Comparison of ENCODE assay signal across 8 mouse cellular contexts in genomic region chrX:48513166-48513807, GRCm38 (mm10). TPM values are rescaled to one million over a fixed set of nuclear protein-coding genes. Genes with fewer than 3 reads are reported as not detected.
DNase-seq lines count a peak whose midpoint lies in the region; ATAC-seq lines count a peak whose summit lies in the region.

Aifm1 (minus strand) TSS chrX:48513563.

- H3K4me2 ChIP-seq in hindbrain, embryonic 12.5 days (replicated peaks): peak within 1 kb of the TSS; percentile 53

- ATAC-seq in hindbrain, embryonic 12.5 days (ENCODE audit: low FRiP score): peak; percentile 99

- peaks cover 7% of the 10 kb centered on the region for H3K4me1 ChIP-seq in hindbrain, embryonic 12.5 days

- 21% methylated on average over 44 of the region's 45 CpGs for WGBS in hindbrain, embryonic 12.5 days

- peak within 1 kb of the TSS; percentile 65 for H3K9ac ChIP-seq in hindbrain, embryonic 12.5 days

- DNase-seq in NIH3T3 (ENCODE audit: low read depth): peak; percentile 95
- peak; percentile 87 to 95 for DNase-seq in cerebellum, postnatal 10 days
- DNase-seq in frontal cortex, postnatal 10 days (ENCODE audit: low spot score in 2 of 2): peak; percentile 83 to 86
- peak; percentile 78 to 94 for DNase-seq in layer of hippocampus, postnatal 14 days (ENCODE audit: low spot score in 2 of 2)
- peak; percentile 89 for DNase-seq in lung, postnatal 14 days
- peak; percentile 84 for DNase-seq in retina, adult 2 months (ENCODE audit: low read depth, low spot score)
- peak; percentile 83 to 90 for DNase-seq in thymus, postnatal 36 days

- H3K9me3 ChIP-seq in hindbrain, embryonic 12.5 days (replicated peaks): no peaks in the 10 kb centered on the region

- H3K4me3 ChIP-seq in hindbrain, embryonic 12.5 days: peak within 1 kb of the TSS; percentile 51

- no peaks in the 10 kb centered on the region for H3K36me3 ChIP-seq in hindbrain, embryonic 12.5 days

- no peaks in the 10 kb centered on the region for H3K27me3 ChIP-seq in hindbrain, embryonic 12.5 days

- no peak within 1 kb of the TSS for H3K27ac ChIP-seq in hindbrain, embryonic 12.5 days

RNA-seq across cellular contexts. Expression of gene Aifm1, which starts in this region (rescaled TPM):
- polyA plus RNA-seq in hindbrain, embryonic 12.5 days (2016; fragmentation: Nextera tagmentation; extraction: Ambion mirVana): 58.1 and 60.1 TPM in 2 replicates
- total RNA-seq in layer of hippocampus, postnatal 14 days (2021): 10 to 100 TPM; 29.9 to 33.2 TPM
